Mouse (Mus musculus): Measurements from ENCODE around the gene Msi2. TPM values are rescaled to one million over a fixed set of nuclear protein-coding genes. Genes with fewer than 3 reads are reported as not detected.
A peak's percentile ranks its signal among the peaks of the same experiment; 100 is the strongest.

Msi2 gene
- total and polyA plus RNA-seq, 2 experiments from 2014 or later: 22.1 to 94.6 TPM

DNA sequence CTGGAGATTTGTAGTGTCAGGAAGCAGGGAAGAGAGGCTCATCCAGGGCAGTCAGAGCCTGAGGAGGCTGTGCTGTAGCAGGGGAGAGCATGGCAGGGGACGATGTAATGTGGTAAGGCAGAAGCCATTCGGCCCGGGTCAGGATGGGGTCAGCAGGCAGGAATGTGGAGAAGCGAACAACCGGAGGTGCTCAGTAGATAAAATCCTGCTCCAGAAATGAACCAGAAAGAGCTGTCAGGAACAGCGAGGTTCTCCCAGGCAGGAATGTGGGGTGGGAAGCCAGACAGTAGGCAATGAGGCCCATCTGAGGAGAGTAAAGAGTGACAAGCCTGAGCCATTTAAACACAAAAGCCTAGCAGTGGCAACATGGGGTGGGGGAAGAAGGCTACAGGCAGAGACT is 157.1 kb downstream of the Msi2 start:
- Histone ChIP-seq H3K27ac (ENCODE audit: low read depth) (peak overlapping the region; percentile 90), H3K9ac (replicated peaks; ENCODE audit: low read depth, low read length) (no peak overlapping the region; the same call in 1 of the 2 replicates), H3K27me3 (ENCODE audit: control insufficient read depth, insufficient read depth, low read length) (no peaks in the 10 kb centered on the region), H3K4me3 (ENCODE audit: low read depth, low read length) (no peak overlapping the region), H3K4me2 (ENCODE audit: low read depth, low read length) (no peak overlapping the region), H3K4me1 (ENCODE audit: control insufficient read depth, insufficient read depth) (peaks cover 66% of the 10 kb centered on the region), H3K36me3 (replicated peaks; ENCODE audit: control insufficient read depth, insufficient read depth, low read length) (no peaks in the 10 kb centered on the region), H3K9me3 (replicated peaks; ENCODE audit: control insufficient read depth, low read length) (no peaks in the 10 kb centered on the region)
- DNase-seq (ENCODE audit: low spot score) (peak; percentile 61), ATAC-seq (ENCODE audit: insufficient read depth, low read depth) (peak; percentile 76)
- 8% methylated on average over 6 of the region's 6 CpGs for WGBS
- TF ChIP-seq CTCF (IDR thresholded peaks at IDR 0.05; ENCODE audit: low read depth): no peak
- no peak for TF ChIP-seq EP300 (IDR thresholded peaks at IDR 0.05; ENCODE audit: low read depth)

DNA sequence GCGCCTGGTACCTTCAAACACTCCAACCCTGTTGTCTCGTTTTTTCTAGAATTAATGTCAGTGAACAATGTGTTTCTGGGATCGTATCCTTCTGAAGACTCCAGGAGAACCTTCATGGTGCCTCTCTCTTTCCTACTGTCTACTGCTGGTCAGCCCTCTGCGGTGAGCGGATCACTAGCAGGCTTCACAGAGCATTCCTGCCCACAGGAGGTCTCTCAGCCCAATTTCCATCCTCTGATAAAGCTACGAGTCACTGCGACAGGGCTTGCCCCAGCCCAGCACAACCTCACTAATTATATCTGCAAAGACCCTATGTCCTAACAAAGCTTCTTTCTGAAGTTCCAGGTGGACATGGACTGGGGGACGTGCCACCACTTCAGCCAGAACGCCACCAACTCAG is 157.7 kb downstream of the Msi2 start:
- no peak overlapping the region for H3K4me3 ChIP-seq (ENCODE audit: low read depth, low read length)
- 46% methylated on average over 9 of the region's 9 CpGs for WGBS
- no peak for DNase-seq (ENCODE audit: low spot score)
- H3K9ac ChIP-seq (replicated peaks; ENCODE audit: low read depth, low read length): no peak overlapping the region; the same call in 1 of the 2 replicates
- ATAC-seq (ENCODE audit: insufficient read depth, low read depth): 0 out of 2 replicates have a peak, but pooled peaks have one; percentile 2
- H3K9me3 ChIP-seq (replicated peaks; ENCODE audit: control insufficient read depth, low read length): no peaks in the 10 kb centered on the region
- peaks cover 72% of the 10 kb centered on the region for H3K4me1 ChIP-seq (ENCODE audit: control insufficient read depth, insufficient read depth)
- H3K27me3 ChIP-seq (ENCODE audit: control insufficient read depth, insufficient read depth, low read length): no peaks in the 10 kb centered on the region
- peak overlapping the region; percentile 90 for H3K27ac ChIP-seq (ENCODE audit: low read depth)
- H3K4me2 ChIP-seq (ENCODE audit: low read depth, low read length): no peak overlapping the region
- H3K36me3 ChIP-seq (replicated peaks; ENCODE audit: control insufficient read depth, insufficient read depth, low read length): no peaks in the 10 kb centered on the region
- TF ChIP-seq CTCF (IDR thresholded peaks at IDR 0.05; ENCODE audit: low read depth): no peak; the same call in 1 of the 2 replicates
- no peak for TF ChIP-seq EP300 (IDR thresholded peaks at IDR 0.05; ENCODE audit: low read depth)

DNA sequence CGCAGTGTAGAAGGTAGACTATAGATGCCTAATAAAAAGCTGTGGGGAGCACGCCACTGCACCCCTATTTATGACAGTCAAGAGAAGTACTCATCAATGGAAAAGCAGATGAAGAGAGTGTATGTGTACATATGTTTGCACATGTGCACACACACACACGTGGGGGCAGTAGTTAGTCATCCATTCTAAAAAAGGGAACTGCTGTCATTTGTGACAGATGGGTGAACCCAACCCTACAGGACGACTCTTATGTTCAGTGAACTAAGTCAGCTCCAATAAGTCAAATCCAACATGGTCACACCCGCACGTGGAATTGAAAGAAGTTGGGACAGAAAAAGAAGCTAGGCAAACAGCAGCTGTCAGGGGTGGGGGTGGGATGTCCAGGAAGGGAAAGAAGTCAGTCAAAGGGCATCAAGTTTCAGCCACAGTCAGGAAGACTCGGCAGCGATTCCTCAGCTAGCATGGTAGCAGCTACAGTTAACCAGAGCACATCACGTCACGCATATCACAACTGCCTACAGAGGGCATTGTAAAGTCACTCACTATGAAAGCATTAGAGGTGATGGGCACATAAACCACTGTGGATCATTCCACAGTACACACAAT is 158.8 kb downstream of the Msi2 start:
- Histone ChIP-seq H3K4me3 (ENCODE audit: low read depth, low read length) (no peak overlapping the region), H3K9ac (replicated peaks; ENCODE audit: low read depth, low read length) (no peak overlapping the region), H3K27me3 (ENCODE audit: control insufficient read depth, insufficient read depth, low read length) (no peaks in the 10 kb centered on the region), H3K4me1 (ENCODE audit: control insufficient read depth, insufficient read depth) (peaks cover 75% of the 10 kb centered on the region), H3K36me3 (replicated peaks; ENCODE audit: control insufficient read depth, insufficient read depth, low read length) (no peaks in the 10 kb centered on the region), H3K9me3 (replicated peaks; ENCODE audit: control insufficient read depth, low read length) (no peaks in the 10 kb centered on the region), H3K4me2 (ENCODE audit: low read depth, low read length) (no peak overlapping the region), H3K27ac (ENCODE audit: low read depth) (peak overlapping the region; percentile 67)
- WGBS: 36% methylated on average over 10 of the region's 10 CpGs
- DNase-seq (ENCODE audit: low spot score) (peak; percentile 59), ATAC-seq (ENCODE audit: insufficient read depth, low read depth) (no peak)
- no peak for TF ChIP-seq EP300 (IDR thresholded peaks at IDR 0.05; ENCODE audit: low read depth)

DNA sequence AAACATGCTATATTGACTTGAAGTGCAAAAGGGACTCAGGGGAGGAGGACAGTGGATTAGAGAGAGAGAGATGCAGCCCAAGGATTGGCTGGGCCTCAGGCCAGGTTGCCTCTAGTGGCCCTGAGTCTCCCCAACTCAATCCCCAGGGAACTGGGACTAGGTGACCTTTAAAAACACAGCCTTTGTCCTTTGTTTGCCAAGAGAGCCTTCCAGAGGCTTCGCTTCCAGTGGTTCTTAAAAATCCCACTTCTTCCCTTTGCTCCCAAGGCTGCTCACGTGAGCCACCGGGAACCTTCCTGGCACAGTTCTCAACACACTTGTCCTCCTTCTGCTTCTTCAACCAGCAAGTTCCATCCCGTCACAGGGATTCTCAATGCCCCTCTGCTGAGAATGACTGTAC is 159.6 kb downstream of the Msi2 start:
- Histone ChIP-seq H3K9ac (replicated peaks; ENCODE audit: low read depth, low read length) (no peak overlapping the region), H3K9me3 (replicated peaks; ENCODE audit: control insufficient read depth, low read length) (no peaks in the 10 kb centered on the region)

DNA sequence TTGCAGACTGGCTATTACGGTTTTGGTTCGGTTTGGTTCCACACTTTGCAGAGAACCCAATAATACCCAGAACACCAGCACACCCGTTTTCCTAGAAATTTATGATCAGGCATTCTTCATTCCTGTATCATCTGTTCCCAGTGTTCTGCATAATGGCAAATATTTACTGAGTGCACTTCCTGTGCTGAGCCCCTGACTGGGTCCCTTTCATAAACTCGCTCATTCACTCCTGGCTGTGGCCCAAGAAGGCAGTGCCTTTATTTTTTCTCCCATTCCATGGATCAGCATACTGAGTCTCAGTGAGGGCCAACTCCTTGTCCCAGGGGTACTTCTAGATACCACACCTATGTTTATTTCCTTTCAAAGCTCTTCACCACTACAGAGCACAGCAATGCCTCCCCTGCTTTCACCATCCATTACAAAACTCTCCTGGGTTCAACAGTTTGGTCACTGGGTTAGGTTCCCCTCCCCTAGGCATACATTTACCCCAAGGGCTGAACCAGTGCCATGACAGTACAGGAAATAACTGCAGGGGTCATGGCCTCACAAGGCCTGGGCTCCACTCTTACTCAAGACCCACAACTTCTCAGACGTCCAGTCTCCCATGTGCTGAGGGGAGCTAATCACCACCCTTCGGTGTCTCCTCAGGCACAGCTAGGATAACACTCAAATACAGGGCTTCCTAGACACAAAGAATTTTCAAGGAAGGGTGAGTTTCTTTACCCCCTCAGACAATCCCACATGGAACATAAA is 160.3 kb downstream of the Msi2 start:
- Histone ChIP-seq H3K27ac (ENCODE audit: low read depth) (peak overlapping the region; percentile 65), H3K4me3 (ENCODE audit: low read depth, low read length) (no peak overlapping the region), H3K27me3 (ENCODE audit: control insufficient read depth, insufficient read depth, low read length) (no peaks in the 10 kb centered on the region), H3K9ac (replicated peaks; ENCODE audit: low read depth, low read length) (no peak overlapping the region), H3K4me1 (ENCODE audit: control insufficient read depth, insufficient read depth) (peaks cover 83% of the 10 kb centered on the region), H3K9me3 (replicated peaks; ENCODE audit: control insufficient read depth, low read length) (no peaks in the 10 kb centered on the region), H3K36me3 (replicated peaks; ENCODE audit: control insufficient read depth, insufficient read depth, low read length) (no peaks in the 10 kb centered on the region), H3K4me2 (ENCODE audit: low read depth, low read length) (no peak overlapping the region)
- WGBS: 58% methylated on average over 6 of the region's 6 CpGs
- TF ChIP-seq CTCF (IDR thresholded peaks at IDR 0.05; ENCODE audit: low read depth): no peak
- no peak for TF ChIP-seq EP300 (IDR thresholded peaks at IDR 0.05; ENCODE audit: low read depth)
- DNase-seq (ENCODE audit: low spot score) (no peak), ATAC-seq (ENCODE audit: insufficient read depth, low read depth) (no peak)

More for the DNA sequence above, 159.6 kb downstream of the Msi2 start:
- Histone ChIP-seq H3K4me1 (ENCODE audit: control insufficient read depth, insufficient read depth) (peaks cover 77% of the 10 kb centered on the region), H3K4me2 (ENCODE audit: low read depth, low read length) (no peak overlapping the region), H3K36me3 (replicated peaks; ENCODE audit: control insufficient read depth, insufficient read depth, low read length) (no peaks in the 10 kb centered on the region), H3K4me3 (ENCODE audit: low read depth, low read length) (no peak overlapping the region), H3K27me3 (ENCODE audit: control insufficient read depth, insufficient read depth, low read length) (no peaks in the 10 kb centered on the region), H3K27ac (ENCODE audit: low read depth) (peak overlapping the region; percentile 67)
- ATAC-seq (ENCODE audit: insufficient read depth, low read depth): no peak
- TF ChIP-seq CTCF (IDR thresholded peaks at IDR 0.05; ENCODE audit: low read depth) (no peak), EP300 (IDR thresholded peaks at IDR 0.05; ENCODE audit: low read depth) (no peak)
- WGBS: 64% methylated on average over 4 of the region's 4 CpGs
- no peak for DNase-seq (ENCODE audit: low spot score)
